Mouse (Mus musculus): ENCODE data around the gene Wasf2. TPM values are rescaled to one million over a fixed set of nuclear protein-coding genes. Genes with fewer than 3 reads are reported as not detected.

Wasf2 gene
- polyA plus RNA-seq, 1 experiment, result 8.8 TPM

DNA sequence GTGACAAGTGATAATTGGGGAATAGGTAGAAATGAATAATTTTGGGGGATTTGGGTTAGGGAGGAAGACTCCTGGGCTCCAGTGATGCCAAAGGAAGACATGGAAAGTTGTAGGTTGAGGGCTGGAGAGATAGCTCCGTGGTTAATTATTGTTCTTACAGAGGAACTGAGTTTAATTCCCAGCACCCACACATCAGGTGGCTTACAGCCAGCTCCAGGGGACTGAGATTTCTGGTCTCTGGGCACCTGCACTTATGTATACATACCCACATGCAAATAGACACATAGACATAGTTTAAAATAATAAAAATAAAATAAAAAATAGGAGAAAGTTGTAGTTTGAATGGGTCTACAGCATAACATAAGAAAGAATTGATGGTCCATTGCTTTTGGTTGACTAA, 6.6 kb downstream of the Wasf2 start:
- Histone ChIP-seq H3K9me3 (ENCODE audit: control insufficient read depth, low read length) (no peaks in the 10 kb centered on the region), H3K36me3 (ENCODE audit: control insufficient read depth) (peaks cover 24% of the 10 kb centered on the region), H3K27me3 (ENCODE audit: control insufficient read depth) (no peaks in the 10 kb centered on the region), H3K4me1 (ENCODE audit: control insufficient read depth) (peaks cover 11% of the 10 kb centered on the region), H3K4me3 (replicated peaks) (no peak overlapping the region)
- TF ChIP-seq TAL1 (IDR thresholded peaks at IDR 0.05; ENCODE audit: low read length), result no peak
- TF ChIP-seq GATA1 (IDR thresholded peaks at IDR 0.05; ENCODE audit: low read length), result no peak

DNA sequence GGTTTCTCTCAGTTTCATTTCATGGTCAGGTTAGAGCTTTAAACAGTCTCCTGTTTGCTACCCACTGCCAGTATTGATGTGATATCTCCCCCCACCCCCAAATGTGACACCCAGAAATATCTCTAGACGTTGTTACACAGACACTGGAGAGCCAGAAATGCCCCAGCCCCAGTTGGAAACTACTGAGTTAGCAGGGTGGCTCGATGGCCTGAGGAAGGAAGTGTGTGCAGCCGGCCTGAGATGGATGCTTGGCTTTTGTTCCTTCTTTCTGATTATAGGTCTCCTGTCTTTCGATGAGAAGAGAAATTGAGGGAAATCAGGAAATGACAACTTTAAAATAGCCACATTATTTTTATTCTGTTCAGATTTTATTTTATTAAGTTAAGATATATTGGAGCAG, 8.7 kb downstream of the Wasf2 start:
- peaks cover 2% of the 10 kb centered on the region for H3K4me1 ChIP-seq (ENCODE audit: control insufficient read depth)
- H3K27me3 ChIP-seq (ENCODE audit: control insufficient read depth), result no peaks in the 10 kb centered on the region
- peaks cover 23% of the 10 kb centered on the region for H3K36me3 ChIP-seq (ENCODE audit: control insufficient read depth)
- TF ChIP-seq GATA1 (IDR thresholded peaks at IDR 0.05; ENCODE audit: low read length) (no peak), TAL1 (IDR thresholded peaks at IDR 0.05; ENCODE audit: low read length) (no peak)
- no peak overlapping the region for H3K4me3 ChIP-seq (replicated peaks)
- H3K9me3 ChIP-seq (ENCODE audit: control insufficient read depth, low read length), result no peaks in the 10 kb centered on the region

DNA sequence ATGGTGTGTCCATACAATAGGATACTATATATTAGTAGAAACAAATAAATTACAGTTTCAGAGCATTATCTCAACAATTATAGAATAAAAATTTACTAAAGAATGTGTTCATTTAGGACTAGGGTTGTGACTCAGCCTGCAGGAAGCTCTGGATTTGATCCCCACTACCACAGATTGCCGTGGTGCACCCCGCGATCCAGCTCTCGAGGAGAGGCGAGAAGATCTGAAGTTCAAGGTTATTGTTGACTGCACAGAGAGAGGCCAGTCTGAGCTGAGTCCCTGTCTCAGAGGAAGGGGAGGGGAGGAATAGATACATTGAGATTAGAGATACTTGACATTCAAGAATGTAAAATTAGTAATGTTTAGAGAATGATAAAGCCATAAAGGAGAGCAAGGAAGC, 24.7 kb downstream of the Wasf2 start:
- H3K27me3 ChIP-seq (ENCODE audit: control insufficient read depth), result no peaks in the 10 kb centered on the region
- peaks cover 4% of the 10 kb centered on the region for H3K36me3 ChIP-seq (ENCODE audit: control insufficient read depth)
- H3K9me3 ChIP-seq (ENCODE audit: control insufficient read depth, low read length), result no peaks in the 10 kb centered on the region
- no peak for TF ChIP-seq TAL1 (IDR thresholded peaks at IDR 0.05; ENCODE audit: low read length)
- no peak for TF ChIP-seq GATA1 (IDR thresholded peaks at IDR 0.05; ENCODE audit: low read length)
- no peak overlapping the region for H3K4me3 ChIP-seq (replicated peaks)
- H3K4me1 ChIP-seq (ENCODE audit: control insufficient read depth), result peaks cover 2% of the 10 kb centered on the region

DNA sequence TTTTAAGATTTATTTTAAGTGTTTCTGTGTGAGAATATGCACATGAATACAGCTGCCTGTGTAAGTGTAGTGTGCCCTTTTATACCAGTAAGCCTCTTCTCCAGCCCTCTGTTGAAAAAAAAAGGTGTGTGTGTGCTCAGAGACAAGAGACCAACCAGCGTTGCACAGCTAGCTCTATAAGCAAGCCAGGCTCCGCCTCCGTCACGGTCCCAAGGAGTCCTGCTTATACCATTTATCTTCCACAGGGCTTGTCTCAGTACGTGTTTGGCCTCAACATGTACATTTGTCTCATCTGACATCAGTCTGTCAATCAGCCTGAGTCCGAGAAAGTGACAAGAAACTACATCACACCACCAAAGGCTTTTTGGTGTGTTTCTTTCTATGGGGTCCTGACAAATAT, 25.4 kb downstream of the Wasf2 start:
- Histone ChIP-seq H3K9me3 (ENCODE audit: control insufficient read depth, low read length) (no peaks in the 10 kb centered on the region), H3K4me3 (replicated peaks) (no peak overlapping the region), H3K4me1 (ENCODE audit: control insufficient read depth) (peaks cover 2% of the 10 kb centered on the region), H3K36me3 (ENCODE audit: control insufficient read depth) (peaks cover 10% of the 10 kb centered on the region), H3K27me3 (ENCODE audit: control insufficient read depth) (no peaks in the 10 kb centered on the region)
- TF ChIP-seq TAL1 (IDR thresholded peaks at IDR 0.05; ENCODE audit: low read length), result no peak
- no peak for TF ChIP-seq GATA1 (IDR thresholded peaks at IDR 0.05; ENCODE audit: low read length)

DNA sequence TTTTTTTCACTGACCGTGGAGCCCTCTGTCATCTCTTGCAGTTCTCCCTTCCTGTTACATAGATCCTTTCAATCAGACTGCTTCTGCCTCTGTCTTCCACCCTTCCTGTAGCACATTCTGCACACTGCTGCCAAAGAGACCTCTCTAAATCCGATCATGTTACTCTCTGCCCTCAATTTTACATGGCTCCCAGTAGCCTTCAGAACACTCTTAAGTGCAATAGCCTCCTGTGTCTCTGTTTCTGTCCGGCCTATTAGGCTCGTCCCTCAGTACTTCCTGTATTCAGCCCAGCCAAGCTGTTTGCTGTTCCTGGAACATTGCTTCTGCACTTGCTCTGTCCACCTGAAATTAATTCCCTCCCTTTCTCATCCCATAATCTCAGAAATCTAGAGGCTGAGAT, 26.1 kb downstream of the Wasf2 start:
- Histone ChIP-seq H3K36me3 (ENCODE audit: control insufficient read depth) (peaks cover 13% of the 10 kb centered on the region), H3K4me3 (replicated peaks) (no peak overlapping the region), H3K27me3 (ENCODE audit: control insufficient read depth) (no peaks in the 10 kb centered on the region), H3K9me3 (ENCODE audit: control insufficient read depth, low read length) (no peaks in the 10 kb centered on the region), H3K4me1 (ENCODE audit: control insufficient read depth) (peaks cover 2% of the 10 kb centered on the region)
- TF ChIP-seq TAL1 (IDR thresholded peaks at IDR 0.05; ENCODE audit: low read length) (no peak), GATA1 (IDR thresholded peaks at IDR 0.05; ENCODE audit: low read length) (no peak)

DNA sequence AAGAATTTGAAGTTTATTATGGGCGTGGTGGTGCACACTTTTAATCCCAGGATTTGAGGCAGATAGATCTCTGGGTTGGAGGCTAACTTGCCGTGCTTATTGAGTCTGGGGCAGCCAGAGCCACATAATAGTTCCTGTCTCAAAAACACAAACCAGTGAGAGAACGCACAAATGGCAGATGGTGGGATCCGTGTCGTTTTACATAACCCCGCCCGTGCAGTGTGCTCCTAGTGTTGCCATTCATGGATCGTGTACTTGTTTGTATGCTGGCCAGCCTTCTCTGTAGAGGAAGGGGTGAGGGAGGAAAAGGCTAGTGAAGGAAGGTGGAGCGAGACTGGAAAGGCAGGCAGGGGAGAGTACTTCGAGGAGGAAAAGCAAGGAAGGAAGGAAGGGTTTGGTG, 26.5 kb downstream of the Wasf2 start:
- peaks cover 2% of the 10 kb centered on the region for H3K4me1 ChIP-seq (ENCODE audit: control insufficient read depth)
- no peak overlapping the region for H3K4me3 ChIP-seq (replicated peaks)
- H3K9me3 ChIP-seq (ENCODE audit: control insufficient read depth, low read length), result no peaks in the 10 kb centered on the region
- no peak for TF ChIP-seq GATA1 (IDR thresholded peaks at IDR 0.05; ENCODE audit: low read length)
- no peak for TF ChIP-seq TAL1 (IDR thresholded peaks at IDR 0.05; ENCODE audit: low read length)
- peaks cover 13% of the 10 kb centered on the region for H3K36me3 ChIP-seq (ENCODE audit: control insufficient read depth)
- no peaks in the 10 kb centered on the region for H3K27me3 ChIP-seq (ENCODE audit: control insufficient read depth)

DNA sequence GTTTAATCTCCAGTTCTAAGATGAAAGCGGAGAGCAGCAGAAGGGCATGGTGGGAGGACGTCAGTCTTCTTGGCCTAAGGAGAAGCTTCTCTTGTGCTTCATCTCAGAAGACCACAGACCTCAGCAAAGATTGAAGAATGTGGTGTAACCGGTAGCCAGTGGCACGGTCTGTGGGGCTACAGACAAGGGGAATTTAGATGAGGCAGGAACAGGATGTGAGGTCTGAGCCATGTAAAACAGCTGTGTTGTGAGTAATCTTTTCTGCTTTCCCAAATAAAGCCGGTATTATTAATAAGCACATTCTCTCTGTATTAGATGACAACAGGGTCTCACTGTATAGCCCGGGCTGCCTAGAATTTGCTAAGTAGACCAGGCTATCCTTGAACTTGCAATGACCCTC, 28.8 kb downstream of the Wasf2 start:
- TF ChIP-seq TAL1 (IDR thresholded peaks at IDR 0.05; ENCODE audit: low read length), result no peak
- TF ChIP-seq GATA1 (IDR thresholded peaks at IDR 0.05; ENCODE audit: low read length), result no peak
- H3K9me3 ChIP-seq (ENCODE audit: control insufficient read depth, low read length), result no peaks in the 10 kb centered on the region
- H3K27me3 ChIP-seq (ENCODE audit: control insufficient read depth), result no peaks in the 10 kb centered on the region
- H3K4me1 ChIP-seq (ENCODE audit: control insufficient read depth), result peaks cover 2% of the 10 kb centered on the region
- H3K4me3 ChIP-seq (replicated peaks), result no peak overlapping the region
- H3K36me3 ChIP-seq (ENCODE audit: control insufficient read depth), result peaks cover 18% of the 10 kb centered on the region

DNA sequence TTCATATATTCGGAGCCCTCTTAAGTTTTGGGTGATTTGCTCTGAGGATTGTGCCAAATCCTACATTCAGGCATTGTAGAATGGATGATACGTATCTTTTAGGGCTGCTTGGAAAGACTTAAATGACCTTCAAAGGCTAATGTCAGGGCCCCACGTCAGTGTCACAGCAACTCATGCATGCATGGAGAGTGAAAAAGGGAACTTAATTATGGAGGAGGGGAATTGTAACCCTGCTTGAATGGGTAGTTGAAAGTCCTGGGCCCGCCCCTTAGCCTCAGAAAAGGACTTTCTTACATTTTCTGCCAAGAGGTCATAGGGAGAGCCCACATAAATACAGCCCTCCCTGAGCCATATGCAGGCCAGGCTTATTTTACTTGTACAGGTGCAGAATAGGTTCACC, 29.3 kb downstream of the Wasf2 start:
- Histone ChIP-seq H3K36me3 (ENCODE audit: control insufficient read depth) (peaks cover 22% of the 10 kb centered on the region), H3K27me3 (ENCODE audit: control insufficient read depth) (no peaks in the 10 kb centered on the region), H3K9me3 (ENCODE audit: control insufficient read depth, low read length) (no peaks in the 10 kb centered on the region), H3K4me1 (ENCODE audit: control insufficient read depth) (peaks cover 2% of the 10 kb centered on the region), H3K4me3 (replicated peaks) (no peak overlapping the region)
- TF ChIP-seq GATA1 (IDR thresholded peaks at IDR 0.05; ENCODE audit: low read length) (no peak), TAL1 (IDR thresholded peaks at IDR 0.05; ENCODE audit: low read length) (no peak)

DNA sequence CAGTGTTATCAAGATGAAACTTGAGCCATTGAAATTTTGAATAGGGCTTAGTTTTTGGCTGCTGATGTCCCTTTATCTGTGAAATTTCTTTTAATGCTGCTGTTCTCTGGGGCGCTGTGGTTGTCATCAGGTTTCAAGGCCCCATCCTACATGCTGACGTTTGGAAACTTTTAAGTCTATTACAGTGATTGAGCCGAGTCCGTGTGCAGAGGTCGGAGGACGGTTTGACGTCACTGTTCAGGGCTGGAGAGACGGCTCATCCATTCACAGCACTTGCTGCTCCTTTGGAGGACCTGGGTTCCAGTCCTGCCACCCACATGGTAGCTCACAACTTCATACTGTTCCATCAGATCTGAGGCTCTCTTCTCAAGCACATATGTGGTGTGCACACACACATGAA, 29.9 kb downstream of the Wasf2 start:
- H3K27me3 ChIP-seq (ENCODE audit: control insufficient read depth), result no peaks in the 10 kb centered on the region
- H3K9me3 ChIP-seq (ENCODE audit: control insufficient read depth, low read length), result no peaks in the 10 kb centered on the region
- peaks cover 2% of the 10 kb centered on the region for H3K4me1 ChIP-seq (ENCODE audit: control insufficient read depth)
- H3K4me3 ChIP-seq (replicated peaks), result no peak overlapping the region
- H3K36me3 ChIP-seq (ENCODE audit: control insufficient read depth), result peaks cover 27% of the 10 kb centered on the region
- TF ChIP-seq TAL1 (IDR thresholded peaks at IDR 0.05; ENCODE audit: low read length) (no peak), GATA1 (IDR thresholded peaks at IDR 0.05; ENCODE audit: low read length) (no peak)

DNA sequence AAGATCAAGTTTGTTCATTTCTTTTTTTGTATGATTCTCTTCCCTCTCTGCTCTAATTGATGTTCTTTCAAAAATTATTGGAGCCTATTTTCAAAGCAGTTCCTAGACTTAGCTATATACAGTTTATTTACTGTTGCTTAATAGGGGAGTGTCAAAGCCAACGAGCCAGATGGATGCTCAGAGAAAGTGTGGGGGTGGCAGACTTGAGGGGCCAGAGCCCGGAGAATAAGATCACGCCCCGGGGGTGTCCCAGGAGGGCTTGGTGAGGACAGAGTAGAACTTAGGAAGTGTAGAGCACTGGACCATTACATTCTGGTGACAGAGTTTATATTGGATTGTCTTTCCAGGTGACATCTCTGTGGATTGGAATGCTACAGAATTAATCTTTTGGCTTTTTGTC, 30.5 kb downstream of the Wasf2 start:
- Histone ChIP-seq H3K36me3 (ENCODE audit: control insufficient read depth) (peaks cover 27% of the 10 kb centered on the region), H3K4me1 (ENCODE audit: control insufficient read depth) (peaks cover 2% of the 10 kb centered on the region; the same call in 1 of the 2 replicates), H3K9me3 (ENCODE audit: control insufficient read depth, low read length) (no peaks in the 10 kb centered on the region), H3K4me3 (replicated peaks) (no peak overlapping the region), H3K27me3 (ENCODE audit: control insufficient read depth) (no peaks in the 10 kb centered on the region)
- TF ChIP-seq TAL1 (IDR thresholded peaks at IDR 0.05; ENCODE audit: low read length) (no peak), GATA1 (IDR thresholded peaks at IDR 0.05; ENCODE audit: low read length) (no peak)

Measured in erythroblast, embryonic 14.5 days (primary cell).